Mouse (Mus musculus): Measurements from ENCODE around the gene Cryz. TPM values are rescaled to one million over a fixed set of nuclear protein-coding genes. Genes with fewer than 3 reads are reported as not detected.

Cryz gene
- 6.2 and 8.3 TPM in 2 replicates for polyA plus RNA-seq (2012; rRNA removed)

GRCm38 (mm10) chr3:154596488-154596933 lies at the start of gene Cryz:
Cryz (plus strand) TSS chr3:154596711.

GRCm38 (mm10) chr3:154596934-154597554 lies 533 bp downstream of the Cryz start, which contains the start of gene Tyw3:
Tyw3 (minus strand) TSS chr3:154597104.

GRCm38 (mm10) chr3:154663545-154663944 lies 67.0 kb downstream of the Cryz start, which contains the start of gene Erich3:
Erich3 (plus strand) TSS chr3:154663859.

Other genes with a start within 250 kb of the Cryz start
- 7.3 and 16.1 TPM in 2 replicates for gene Tyw3, start 393 bp downstream of the Cryz start, polyA plus RNA-seq (2012; rRNA removed)
- gene Erich3, start 67.1 kb downstream of the Cryz start, polyA plus RNA-seq (2012; rRNA removed) = 1.0 and 1.2 TPM in 2 replicates